Mouse (Mus musculus): Measurements from ENCODE around the gene Ppil4. TPM values are rescaled to one million over a fixed set of nuclear protein-coding genes. Genes with fewer than 3 reads are reported as not detected.

Ppil4 gene
- polyA plus RNA-seq, 1 experiment = 26.0 TPM

GRCm38 (mm10) chr10:7840785-7841184 is 48.1 kb downstream of the Ppil4 start:
- DNase-seq (ENCODE audit: low read depth) = no peak
- TF ChIP-seq CTCF (IDR thresholded peaks at IDR 0.05; ENCODE audit: borderline replicate concordance, extremely low read depth, insufficient read depth, insufficient read length) = no peak
- no peak for TF ChIP-seq POLR2A (IDR thresholded peaks at IDR 0.05; ENCODE audit: borderline replicate concordance, extremely low read depth, insufficient read depth, insufficient read length, poor library complexity, severe bottlenecking)

- no peak for TF ChIP-seq POLR2A (IDR thresholded peaks at IDR 0.05; ENCODE audit: borderline replicate concordance, extremely low read depth, insufficient read depth, insufficient read length, poor library complexity, severe bottlenecking)
- no peak for TF ChIP-seq CTCF (IDR thresholded peaks at IDR 0.05; ENCODE audit: borderline replicate concordance, extremely low read depth, insufficient read depth, insufficient read length)
- peak; percentile 25 for DNase-seq (ENCODE audit: low read depth)
Measured at GRCm38 (mm10) chr10:7841571-7842080, 48.9 kb downstream of the Ppil4 start.

- TF ChIP-seq CTCF (IDR thresholded peaks at IDR 0.05; ENCODE audit: borderline replicate concordance, extremely low read depth, insufficient read depth, insufficient read length) (no peak), POLR2A (IDR thresholded peaks at IDR 0.05; ENCODE audit: borderline replicate concordance, extremely low read depth, insufficient read depth, insufficient read length, poor library complexity, severe bottlenecking) (no peak)
- no peak for DNase-seq (ENCODE audit: low read depth)
Measured at GRCm38 (mm10) chr10:7843181-7843580, 50.5 kb downstream of the Ppil4 start.

- no peak for TF ChIP-seq CTCF (IDR thresholded peaks at IDR 0.05; ENCODE audit: borderline replicate concordance, extremely low read depth, insufficient read depth, insufficient read length)
- TF ChIP-seq POLR2A (IDR thresholded peaks at IDR 0.05; ENCODE audit: borderline replicate concordance, extremely low read depth, insufficient read depth, insufficient read length, poor library complexity, severe bottlenecking) = no peak
Measured at GRCm38 (mm10) chr10:7844161-7844560, 51.5 kb downstream of the Ppil4 start.

GRCm38 (mm10) chr10:7845136-7845535 is 52.4 kb downstream of the Ppil4 start:
- no peak for DNase-seq (ENCODE audit: low read depth)
- no peak for TF ChIP-seq CTCF (IDR thresholded peaks at IDR 0.05; ENCODE audit: borderline replicate concordance, extremely low read depth, insufficient read depth, insufficient read length)
- no peak for TF ChIP-seq POLR2A (IDR thresholded peaks at IDR 0.05; ENCODE audit: borderline replicate concordance, extremely low read depth, insufficient read depth, insufficient read length, poor library complexity, severe bottlenecking)

More at GRCm38 (mm10) chr10:7844161-7844560, 51.5 kb downstream of the Ppil4 start:
- no peak for DNase-seq (ENCODE audit: low read depth)

- TF ChIP-seq POLR2A (IDR thresholded peaks at IDR 0.05; ENCODE audit: borderline replicate concordance, extremely low read depth, insufficient read depth, insufficient read length, poor library complexity, severe bottlenecking) = no peak
- no peak for TF ChIP-seq CTCF (IDR thresholded peaks at IDR 0.05; ENCODE audit: borderline replicate concordance, extremely low read depth, insufficient read depth, insufficient read length)
- no peak for DNase-seq (ENCODE audit: low read depth)
Measured at GRCm38 (mm10) chr10:7845991-7846390, 53.3 kb downstream of the Ppil4 start.

- TF ChIP-seq POLR2A (IDR thresholded peaks at IDR 0.05; ENCODE audit: borderline replicate concordance, extremely low read depth, insufficient read depth, insufficient read length, poor library complexity, severe bottlenecking) (no peak), CTCF (IDR thresholded peaks at IDR 0.05; ENCODE audit: borderline replicate concordance, extremely low read depth, insufficient read depth, insufficient read length) (no peak)
- DNase-seq (ENCODE audit: low read depth) = no peak
Measured at GRCm38 (mm10) chr10:7847166-7847605, 54.5 kb downstream of the Ppil4 start.

- DNase-seq (ENCODE audit: low read depth) = no peak
- TF ChIP-seq POLR2A (IDR thresholded peaks at IDR 0.05; ENCODE audit: borderline replicate concordance, extremely low read depth, insufficient read depth, insufficient read length, poor library complexity, severe bottlenecking) (no peak), CTCF (IDR thresholded peaks at IDR 0.05; ENCODE audit: borderline replicate concordance, extremely low read depth, insufficient read depth, insufficient read length) (no peak)
Measured at GRCm38 (mm10) chr10:7851891-7852290, 59.2 kb downstream of the Ppil4 start.

GRCm38 (mm10) chr10:7860494-7860893 is 67.8 kb downstream of the Ppil4 start:
- no peak for DNase-seq (ENCODE audit: low read depth)
- TF ChIP-seq CTCF (IDR thresholded peaks at IDR 0.05; ENCODE audit: borderline replicate concordance, extremely low read depth, insufficient read depth, insufficient read length) (no peak), POLR2A (IDR thresholded peaks at IDR 0.05; ENCODE audit: borderline replicate concordance, extremely low read depth, insufficient read depth, insufficient read length, poor library complexity, severe bottlenecking) (no peak)

GRCm38 (mm10) chr10:7861259-7861936 is 68.7 kb downstream of the Ppil4 start:
- TF ChIP-seq CTCF (IDR thresholded peaks at IDR 0.05; ENCODE audit: borderline replicate concordance, extremely low read depth, insufficient read depth, insufficient read length) = no peak
- no peak for TF ChIP-seq POLR2A (IDR thresholded peaks at IDR 0.05; ENCODE audit: borderline replicate concordance, extremely low read depth, insufficient read depth, insufficient read length, poor library complexity, severe bottlenecking)
- DNase-seq (ENCODE audit: low read depth) = no peak

GRCm38 (mm10) chr10:7861937-7862657 is 69.4 kb downstream of the Ppil4 start:
- no peak for DNase-seq (ENCODE audit: low read depth)
- TF ChIP-seq POLR2A (IDR thresholded peaks at IDR 0.05; ENCODE audit: borderline replicate concordance, extremely low read depth, insufficient read depth, insufficient read length, poor library complexity, severe bottlenecking) (no peak), CTCF (IDR thresholded peaks at IDR 0.05; ENCODE audit: borderline replicate concordance, extremely low read depth, insufficient read depth, insufficient read length) (no peak)

Data from brain, embryonic 14.5 days (tissue).